Mouse (Mus musculus) lung, embryonic 14.5 days (tissue): ENCODE data around the gene Rpsa. TPM values are rescaled to one million over a fixed set of nuclear protein-coding genes. Genes with fewer than 3 reads are reported as not detected.
A peak's percentile ranks its signal among the peaks of the same experiment; 100 is the strongest.

ENCODE experiments used
- ATAC-seq: fragments of 200-750 bp; cut with Nextera tagmentation; 2 replicates; pipeline ENCODE4 v1.8.0; 2017; ENCODE audit warnings: mild to moderate bottlenecking, moderate TSS enrichment, moderate library complexity; ENCODE audit not compliant: insufficient read depth
- DNase-seq: peaks from one replicate; pipeline ENCODE4 v3.0.0-alpha.2; 2015
- H3K27ac ChIP-seq: fragments of 300-500 bp; sonication (generic); 2 replicates; pipeline ENCODE4 v1.5.1; 2014; ENCODE audit warnings: low read depth, mild to moderate bottlenecking, moderate library complexity
- H3K27me3 ChIP-seq: fragments of 300-500 bp; sonication (generic); 2 replicates; pipeline ENCODE4 v1.6.1; 2014; ENCODE audit warnings: low read length, control low read depth; ENCODE audit not compliant: insufficient read depth
- H3K36me3 ChIP-seq: fragments of 300-500 bp; sonication (generic); 2 replicates; pipeline ENCODE4 v1.6.1; 2014; ENCODE audit warnings: control low read depth; ENCODE audit not compliant: insufficient read depth
- H3K4me1 ChIP-seq: fragments of 300-500 bp; sonication (generic); 2 replicates; pipeline ENCODE4 v1.6.1; 2014; ENCODE audit warnings: antibody characterized with exemption, control low read depth; ENCODE audit not compliant: insufficient read depth
- H3K4me2 ChIP-seq: fragments of 300-500 bp; sonication (generic); 2 replicates; pipeline ENCODE4 v1.6.1; 2014; ENCODE audit warnings: mild to moderate bottlenecking
- H3K4me3 ChIP-seq: fragments of 300-500 bp; sonication (generic); 2 replicates; pipeline ENCODE4 v1.5.1; 2014; ENCODE audit warnings: low read depth, low read length
- H3K9ac ChIP-seq: fragments of 300-500 bp; sonication (generic); 2 replicates; pipeline ENCODE4 v1.6.1; 2014
- H3K9me3 ChIP-seq: fragments of 300-500 bp; sonication (generic); 2 replicates; pipeline ENCODE4 v1.6.1; 2016; ENCODE audit warnings: low read depth, low read length, control low read depth
- CTCF ChIP-seq: IDR thresholded peaks from 2 replicates; pipeline ENCODE4 v1.5.1; 2016; ENCODE audit warnings: antibody characterized with exemption, low read depth
- WGBS: fragments of 180-500 bp; shearing (Covaris S2); extraction: QIAGEN DNeasy Blood & Tissue Kit; methylation state at CpG from one replicate; pipeline ENCODE4 v1.1.7; 2014; 5-methylcytosine and 5-hydroxymethylcytosine counted together
- polyA plus RNA-seq: library from polyadenylated mRNA; unstranded; fragments of >200 nt; fragmentation: Nextera tagmentation; extraction: Ambion mirVana; gene quantifications from 2 replicates; pipeline ENCODE4 v1.2.1, GENCODE M21; 2014

Gene Rpsa
- polyA plus RNA-seq, 1 experiment from 2014 or later: 2,170 TPM

DNA sequence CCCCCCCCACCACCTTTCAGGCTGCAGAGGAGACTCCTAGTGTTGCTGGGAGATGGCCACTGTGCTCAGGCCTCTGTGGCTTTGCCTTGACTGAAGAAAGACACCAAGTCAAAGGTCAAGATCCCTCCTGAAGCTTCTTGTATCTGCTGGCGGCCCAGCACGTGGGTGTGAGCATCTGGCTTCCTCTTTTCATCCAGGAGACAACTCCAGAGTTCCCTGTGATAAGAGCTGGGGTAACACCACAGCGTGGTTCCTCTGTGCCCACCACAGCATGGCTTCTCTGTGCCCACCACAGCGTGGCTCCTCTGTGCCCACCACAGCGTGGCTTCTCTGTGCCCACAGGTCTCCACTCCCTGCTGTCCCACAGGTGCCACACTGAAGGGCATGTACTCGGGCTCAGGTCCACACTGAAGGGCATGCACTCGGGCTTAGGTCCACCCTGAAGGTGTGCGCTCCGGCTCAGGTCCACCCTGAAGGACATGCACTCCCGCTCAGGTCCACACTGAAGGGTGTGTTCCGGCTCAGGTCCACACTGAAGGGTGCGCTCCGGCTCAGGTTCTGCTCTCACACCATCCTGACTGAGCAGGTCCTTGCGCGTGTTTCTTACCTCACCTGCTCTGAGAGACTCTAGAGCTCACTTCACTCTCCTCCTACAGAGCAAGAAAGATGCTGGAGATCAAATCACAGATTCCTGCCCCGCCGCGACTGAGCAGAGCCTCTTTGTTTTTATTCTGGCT lies 44.2 kb upstream of the Rpsa start:
- no peak for TF ChIP-seq CTCF
- Histone ChIP-seq H3K9me3 (no peaks in the 10 kb centered on the region), H3K4me3 (no peak overlapping the region), H3K4me2 (no peak overlapping the region), H3K36me3 (no peaks in the 10 kb centered on the region), H3K27me3 (no peaks in the 10 kb centered on the region), H3K27ac (no peak overlapping the region), H3K9ac (no peak overlapping the region), H3K4me1 (no peaks in the 10 kb centered on the region)
- DNase-seq (no peak), ATAC-seq (no peak)
- 77% methylated on average over 18 of the region's 18 CpGs for WGBS

GRCm38 (mm10) chr9:120084406-120084805 lies 43.1 kb upstream of the Rpsa start:
- DNase-seq (no peak), ATAC-seq (no peak)
- no peak overlapping the region for H3K4me2 ChIP-seq
- TF ChIP-seq CTCF: no peak
- no peaks in the 10 kb centered on the region for H3K9me3 ChIP-seq
- H3K4me1 ChIP-seq: no peaks in the 10 kb centered on the region
- no peak overlapping the region for H3K4me3 ChIP-seq
- 73% methylated on average over 9 of the region's 9 CpGs for WGBS
- H3K27ac ChIP-seq: no peak overlapping the region
- no peak overlapping the region for H3K9ac ChIP-seq
- no peaks in the 10 kb centered on the region for H3K36me3 ChIP-seq
- H3K27me3 ChIP-seq: no peaks in the 10 kb centered on the region

DNA sequence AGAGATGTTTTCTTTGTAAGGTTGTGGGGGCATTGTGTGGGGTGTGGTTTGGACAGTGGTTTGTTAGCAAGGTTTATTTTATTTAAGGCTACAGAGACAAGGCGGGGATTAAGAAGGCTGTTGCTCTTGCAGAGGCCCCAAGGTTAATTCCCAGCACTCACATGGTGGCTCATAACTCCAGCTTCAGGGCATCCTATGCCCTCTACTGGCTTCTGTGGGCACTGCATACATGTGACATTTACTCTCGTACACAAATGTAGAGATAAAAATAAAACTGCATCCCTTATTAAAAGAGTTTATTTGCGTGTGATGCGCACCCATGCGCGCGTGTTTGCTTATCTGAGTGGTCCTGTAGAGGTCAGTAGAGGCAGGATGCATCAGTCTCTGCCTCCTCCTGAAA lies 38.4 kb upstream of the Rpsa start:
- 0 out of 2 replicates have a peak, but pooled peaks have one; percentile 2 for TF ChIP-seq CTCF
- H3K4me2 ChIP-seq: no peak overlapping the region
- 84% methylated on average over 7 of the region's 7 CpGs for WGBS
- H3K9ac ChIP-seq: no peak overlapping the region
- H3K4me3 ChIP-seq: no peak overlapping the region
- ATAC-seq (no peak), DNase-seq (no peak)
- H3K4me1 ChIP-seq: no peaks in the 10 kb centered on the region
- H3K27ac ChIP-seq: no peak overlapping the region
- no peaks in the 10 kb centered on the region for H3K36me3 ChIP-seq
- no peaks in the 10 kb centered on the region for H3K9me3 ChIP-seq
- no peaks in the 10 kb centered on the region for H3K27me3 ChIP-seq

GRCm38 (mm10) chr9:120091086-120091485 lies 36.4 kb upstream of the Rpsa start:
- Histone ChIP-seq H3K9ac (no peak overlapping the region), H3K4me2 (no peak overlapping the region), H3K4me1 (no peaks in the 10 kb centered on the region), H3K27me3 (no peaks in the 10 kb centered on the region), H3K9me3 (no peaks in the 10 kb centered on the region), H3K27ac (no peak overlapping the region), H3K36me3 (no peaks in the 10 kb centered on the region), H3K4me3 (no peak overlapping the region)
- ATAC-seq (no peak), DNase-seq (no peak)
- 66% methylated on average over 10 of the region's 10 CpGs for WGBS
- no peak for TF ChIP-seq CTCF

- Histone ChIP-seq H3K4me1 (no peaks in the 10 kb centered on the region), H3K36me3 (no peaks in the 10 kb centered on the region), H3K9me3 (no peaks in the 10 kb centered on the region), H3K27me3 (no peaks in the 10 kb centered on the region), H3K9ac (no peak within 1 kb of the TSS), H3K27ac (no peak within 1 kb of the TSS), H3K4me3 (no peak within 1 kb of the TSS), H3K4me2 (no peak within 1 kb of the TSS)
- DNase-seq: no peak
- no peak for ATAC-seq
- TF ChIP-seq CTCF: no peak
- 72% methylated on average over 5 of the region's 5 CpGs for WGBS
Measured at GRCm38 (mm10) chr9:120091696-120092238, 35.7 kb upstream of the Rpsa start, which contains the start of gene Ccr8. Gene Ccr8, plus strand, starts transcription at chr9:120092114.

GRCm38 (mm10) chr9:120093701-120094100 lies 33.8 kb upstream of the Rpsa start:
- no peaks in the 10 kb centered on the region for H3K4me1 ChIP-seq
- DNase-seq: no peak
- no peak for ATAC-seq
- no peak overlapping the region for H3K27ac ChIP-seq
- no peak overlapping the region for H3K4me2 ChIP-seq
- H3K36me3 ChIP-seq: no peaks in the 10 kb centered on the region
- TF ChIP-seq CTCF: no peak
- H3K27me3 ChIP-seq: no peaks in the 10 kb centered on the region
- H3K4me3 ChIP-seq: no peak overlapping the region
- H3K9ac ChIP-seq: no peak overlapping the region
- H3K9me3 ChIP-seq: no peaks in the 10 kb centered on the region
- WGBS: 82% methylated on average over 13 of the region's 13 CpGs

GRCm38 (mm10) chr9:120095886-120096285 lies 31.6 kb upstream of the Rpsa start:
- no peak for TF ChIP-seq CTCF
- H3K9me3 ChIP-seq: no peaks in the 10 kb centered on the region
- WGBS: 48% methylated on average over 7 of the region's 7 CpGs
- no peaks in the 10 kb centered on the region for H3K36me3 ChIP-seq
- H3K4me3 ChIP-seq: no peak overlapping the region
- H3K27ac ChIP-seq: no peak overlapping the region
- DNase-seq: no peak
- H3K9ac ChIP-seq: no peak overlapping the region
- no peaks in the 10 kb centered on the region for H3K4me1 ChIP-seq
- no peak overlapping the region for H3K4me2 ChIP-seq
- no peaks in the 10 kb centered on the region for H3K27me3 ChIP-seq
- no peak for ATAC-seq
